Mouse (Mus musculus) limb, embryonic 15.5 days (tissue): Measurements from ENCODE around the gene Ncaph2. TPM values are rescaled to one million over a fixed set of nuclear protein-coding genes. Genes with fewer than 3 reads are reported as not detected.
A peak's percentile ranks its signal among the peaks of the same experiment; 100 is the strongest.

Experiments used
- ATAC-seq: fragments of 200-750 bp; cut with Nextera tagmentation; 2 replicates; pipeline ENCODE4 v1.8.0; 2017; ENCODE audit warnings: low read depth, moderate TSS enrichment; ENCODE audit not compliant: insufficient number of reproducible peaks, low FRiP score, low TSS enrichment
- H3K27ac ChIP-seq: fragments of 300-500 bp; sonication (generic); 2 replicates; pipeline ENCODE4 v1.5.1; 2015; ENCODE audit warnings: moderate library complexity, mild to moderate bottlenecking, inconsistent platforms
- H3K27me3 ChIP-seq: fragments of 300-500 bp; sonication (generic); 2 replicates; pipeline ENCODE4 v1.6.1; 2015; ENCODE audit warnings: inconsistent platforms
- H3K36me3 ChIP-seq: fragments of 300-500 bp; sonication (generic); 2 replicates; pipeline ENCODE4 v1.6.1; 2015; ENCODE audit warnings: inconsistent platforms
- H3K4me1 ChIP-seq: fragments of 300-500 bp; sonication (generic); 2 replicates; pipeline ENCODE4 v1.6.1; 2015; ENCODE audit warnings: inconsistent platforms
- H3K4me2 ChIP-seq: fragments of 300-500 bp; sonication (generic); 2 replicates; pipeline ENCODE4 v1.6.1; 2015; ENCODE audit warnings: mild to moderate bottlenecking, inconsistent platforms
- H3K4me3 ChIP-seq: fragments of 300-500 bp; sonication (generic); 2 replicates; pipeline ENCODE4 v1.5.1; 2015; ENCODE audit warnings: mild to moderate bottlenecking, inconsistent platforms
- H3K9ac ChIP-seq: fragments of 300-500 bp; sonication (generic); 2 replicates; pipeline ENCODE4 v1.6.1; 2015; ENCODE audit warnings: inconsistent platforms
- H3K9me3 ChIP-seq: fragments of 300-500 bp; sonication (generic); 2 replicates; pipeline ENCODE4 v1.6.1; 2016; ENCODE audit warnings: inconsistent platforms
- WGBS: fragments of 180-500 bp; shearing (Covaris S2); methylation state at CpG from one replicate; pipeline ENCODE4 v1.1.7; 2015; 5-methylcytosine and 5-hydroxymethylcytosine counted together
- polyA plus RNA-seq: library from polyadenylated mRNA; unstranded; fragments of >200 nt; fragmentation: Nextera tagmentation; extraction: Ambion mirVana; gene quantifications from 2 replicates; pipeline ENCODE4 v1.2.1, GENCODE M21; 2015

The Ncaph2 gene
- polyA plus RNA-seq, 1 experiment from 2014 or later, result 151 TPM

DNA sequence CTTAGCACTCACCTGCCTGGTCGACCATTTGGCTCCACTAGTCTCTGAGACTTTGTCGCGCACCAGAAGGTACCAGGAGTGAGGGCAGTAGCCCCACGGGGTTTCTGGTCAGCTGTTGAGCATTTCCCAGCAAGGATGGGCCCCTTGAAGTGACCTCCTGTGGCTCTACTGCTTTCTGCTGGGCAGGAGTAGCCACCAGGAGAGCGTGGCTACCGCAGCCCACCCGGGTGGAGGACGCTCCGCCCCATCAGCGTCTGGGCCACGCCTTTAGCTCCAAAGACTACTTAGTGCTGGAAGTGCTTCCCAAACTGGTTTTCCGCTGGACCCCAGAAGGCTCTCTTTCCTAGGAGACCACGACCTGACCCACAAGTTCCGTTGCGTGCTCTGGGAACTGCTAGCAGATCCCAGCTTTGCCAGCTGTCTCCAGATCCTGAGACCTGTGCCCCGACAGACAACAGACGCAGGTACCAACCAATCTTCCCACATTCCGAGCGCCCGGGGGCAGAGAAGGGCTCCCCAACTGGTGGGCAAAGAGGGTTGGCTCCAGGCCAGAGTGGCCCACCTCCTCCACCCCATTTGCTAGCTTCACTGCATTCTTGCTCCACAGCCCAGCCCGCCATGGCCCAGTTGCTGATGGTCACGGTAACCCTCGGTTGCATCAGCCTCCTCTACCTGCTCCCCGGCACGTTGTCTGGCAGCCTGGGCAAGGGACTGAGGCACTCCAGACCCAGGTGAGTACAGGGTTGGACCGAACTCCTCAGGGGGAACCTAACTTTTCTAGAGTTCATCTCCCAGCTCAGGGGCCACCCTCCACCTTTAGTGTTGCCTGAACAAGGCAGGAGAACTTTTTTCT, 32.6 kb upstream of the Ncaph2 start, which contains the start of gene Adm2:
TSS of gene Adm2 (plus strand) at position 51 of the 853 bp plus-strand sequence.
- Histone ChIP-seq H3K4me1 (peaks cover 6% of the 10 kb centered on the region), H3K9ac (no peak within 1 kb of the TSS), H3K4me3 (peak within 1 kb of the TSS; percentile 19), H3K9me3 (no peaks in the 10 kb centered on the region), H3K27me3 (peaks cover 19% of the 10 kb centered on the region; the same call in 1 of the 2 replicates), H3K4me2 (peak within 1 kb of the TSS; percentile 40), H3K27ac (no peak within 1 kb of the TSS), H3K36me3 (no peaks in the 10 kb centered on the region)
- ATAC-seq, result no peak
- WGBS, result 9% methylated on average over 26 of the region's 26 CpGs

DNA sequence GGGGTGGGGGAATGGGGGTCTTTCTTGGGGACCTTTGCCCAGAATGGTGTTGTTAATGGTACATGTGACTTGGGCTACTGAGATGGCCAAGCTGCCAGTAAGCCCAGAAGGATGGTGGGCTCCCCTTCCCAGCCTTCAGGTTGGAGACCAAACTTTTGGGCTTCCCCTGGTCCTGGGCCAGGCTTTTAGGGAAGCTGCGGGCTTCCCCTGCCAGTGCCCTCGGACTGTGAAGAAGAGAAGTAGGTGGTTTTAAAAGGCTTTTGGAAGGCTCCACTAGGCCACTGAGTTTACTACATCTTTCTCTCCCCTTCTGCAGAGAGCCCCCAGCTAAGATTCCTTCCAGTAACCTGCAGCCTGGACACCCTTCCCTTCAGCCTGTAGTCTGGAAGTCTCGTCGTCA, 31.9 kb upstream of the Ncaph2 start:
- WGBS, result 81% methylated on average over 4 of the region's 4 CpGs
- H3K4me2 ChIP-seq, result no peak overlapping the region
- no peak for ATAC-seq

DNA sequence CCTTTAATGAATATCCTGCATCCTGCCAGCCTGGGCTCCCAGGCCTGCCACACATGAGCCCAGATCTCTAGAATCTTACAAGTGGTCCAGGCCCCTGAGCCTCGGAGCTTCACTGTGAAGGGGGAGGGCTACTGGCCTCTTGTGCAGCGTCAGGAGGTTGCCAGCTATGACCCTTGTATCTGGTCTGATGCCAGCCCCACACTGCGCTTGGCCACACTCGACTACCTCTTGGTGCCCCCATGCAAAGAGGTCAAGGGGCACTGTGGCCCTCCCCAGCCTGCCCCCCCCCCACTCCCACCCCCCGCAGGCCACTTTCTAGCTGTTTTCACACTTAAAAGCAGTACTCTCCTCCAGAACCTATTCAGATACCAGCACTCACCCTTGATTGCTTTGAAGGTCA, 29.1 kb upstream of the Ncaph2 start:
- Histone ChIP-seq H3K9me3 (no peaks in the 10 kb centered on the region), H3K4me1 (peaks cover 6% of the 10 kb centered on the region), H3K4me3 (no peak overlapping the region), H3K9ac (no peak overlapping the region), H3K4me2 (no peak overlapping the region), H3K27ac (no peak overlapping the region), H3K36me3 (no peaks in the 10 kb centered on the region), H3K27me3 (peaks cover 17% of the 10 kb centered on the region; the same call in 1 of the 2 replicates)
- 65% methylated on average over 5 of the region's 5 CpGs for WGBS
- no peak for ATAC-seq

More for the DNA sequence above, 31.9 kb upstream of the Ncaph2 start:
- Histone ChIP-seq H3K27ac (no peak overlapping the region), H3K9me3 (no peaks in the 10 kb centered on the region), H3K4me1 (peaks cover 6% of the 10 kb centered on the region), H3K27me3 (peaks cover 19% of the 10 kb centered on the region; the same call in 1 of the 2 replicates), H3K9ac (no peak overlapping the region), H3K4me3 (no peak overlapping the region), H3K36me3 (no peaks in the 10 kb centered on the region)

GRCm38 (mm10) chr15:89334271-89334670, 21.2 kb upstream of the Ncaph2 start, which contains the start of gene Miox:
Miox (plus strand) TSS chr15:89334398.
- no peak within 1 kb of the TSS for H3K4me2 ChIP-seq
- H3K27ac ChIP-seq, result no peak within 1 kb of the TSS
- H3K36me3 ChIP-seq, result no peaks in the 10 kb centered on the region
- no peaks in the 10 kb centered on the region for H3K9me3 ChIP-seq
- no peak within 1 kb of the TSS for H3K9ac ChIP-seq
- 86% methylated on average over 7 of the region's 7 CpGs for WGBS
- no peaks in the 10 kb centered on the region for H3K4me1 ChIP-seq
- no peak within 1 kb of the TSS for H3K4me3 ChIP-seq
- ATAC-seq, result no peak
- H3K27me3 ChIP-seq, result no peaks in the 10 kb centered on the region

GRCm38 (mm10) chr15:89334774-89335537, 20.6 kb upstream of the Ncaph2 start:
- Histone ChIP-seq H3K27ac (no peak overlapping the region), H3K4me2 (no peak overlapping the region), H3K9me3 (no peaks in the 10 kb centered on the region), H3K4me1 (no peaks in the 10 kb centered on the region), H3K4me3 (no peak overlapping the region), H3K27me3 (no peaks in the 10 kb centered on the region), H3K9ac (no peak overlapping the region), H3K36me3 (no peaks in the 10 kb centered on the region)
- 82% methylated on average over 17 of the region's 17 CpGs for WGBS
- ATAC-seq, result no peak

- H3K4me2 ChIP-seq, result no peak overlapping the region
- WGBS, result 83% methylated on average over 14 of the region's 14 CpGs
- no peak overlapping the region for H3K4me3 ChIP-seq
Observed at GRCm38 (mm10) chr15:89336422-89336821, 19.1 kb upstream of the Ncaph2 start.

GRCm38 (mm10) chr15:89339696-89340095, 15.8 kb upstream of the Ncaph2 start:
- Histone ChIP-seq H3K4me1 (no peaks in the 10 kb centered on the region), H3K27ac (no peak overlapping the region), H3K36me3 (no peaks in the 10 kb centered on the region), H3K9me3 (no peaks in the 10 kb centered on the region), H3K4me3 (no peak overlapping the region), H3K9ac (no peak overlapping the region), H3K27me3 (no peaks in the 10 kb centered on the region), H3K4me2 (no peak overlapping the region)
- WGBS, result 91% methylated on average over 2 of the region's 2 CpGs
- no peak for ATAC-seq

More at GRCm38 (mm10) chr15:89336422-89336821, 19.1 kb upstream of the Ncaph2 start:
- H3K9me3 ChIP-seq, result no peaks in the 10 kb centered on the region
- no peak overlapping the region for H3K9ac ChIP-seq
- H3K27ac ChIP-seq, result no peak overlapping the region
- ATAC-seq, result no peak
- H3K27me3 ChIP-seq, result no peaks in the 10 kb centered on the region
- H3K36me3 ChIP-seq, result no peaks in the 10 kb centered on the region
- H3K4me1 ChIP-seq, result no peaks in the 10 kb centered on the region

GRCm38 (mm10) chr15:89340136-89340535, 15.4 kb upstream of the Ncaph2 start:
- H3K27ac ChIP-seq, result no peak overlapping the region
- no peaks in the 10 kb centered on the region for H3K9me3 ChIP-seq
- H3K4me2 ChIP-seq, result no peak overlapping the region
- H3K4me3 ChIP-seq, result no peak overlapping the region
- no peak overlapping the region for H3K9ac ChIP-seq
- WGBS, result 84% methylated on average over 3 of the region's 3 CpGs
- H3K36me3 ChIP-seq, result no peaks in the 10 kb centered on the region
- no peaks in the 10 kb centered on the region for H3K4me1 ChIP-seq
- H3K27me3 ChIP-seq, result no peaks in the 10 kb centered on the region
- no peak for ATAC-seq

GRCm38 (mm10) chr15:89341678-89342077, 13.8 kb upstream of the Ncaph2 start:
- Histone ChIP-seq H3K4me1 (no peaks in the 10 kb centered on the region), H3K9ac (no peak overlapping the region), H3K4me3 (no peak overlapping the region), H3K27ac (no peak overlapping the region), H3K9me3 (no peaks in the 10 kb centered on the region), H3K27me3 (no peaks in the 10 kb centered on the region), H3K4me2 (no peak overlapping the region), H3K36me3 (no peaks in the 10 kb centered on the region)
- 36% methylated on average over 1 of the region's 1 CpGs for WGBS
- ATAC-seq, result no peak

DNA sequence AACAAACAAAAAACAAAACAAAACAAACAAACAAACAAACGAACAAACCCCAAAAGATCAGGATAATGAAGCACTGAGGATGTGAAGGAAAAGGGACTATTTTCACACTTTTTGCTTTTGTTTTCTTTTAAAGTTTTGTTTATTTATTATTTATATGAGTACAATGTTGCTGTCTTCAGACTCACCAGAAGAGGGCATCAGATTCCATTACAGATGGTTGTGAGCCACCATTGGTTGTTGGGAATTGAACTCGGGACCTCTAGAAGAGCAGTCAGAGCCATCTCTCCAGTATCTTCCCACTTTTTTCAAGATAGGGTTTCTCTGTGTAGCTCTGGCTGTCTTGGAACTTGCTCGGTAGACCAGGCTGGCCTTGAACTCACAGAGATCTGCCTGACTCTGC, 12.2 kb upstream of the Ncaph2 start:
- H3K4me2 ChIP-seq, result no peak overlapping the region
- H3K9me3 ChIP-seq, result no peaks in the 10 kb centered on the region
- WGBS, result 86% methylated on average over 3 of the region's 3 CpGs
- H3K36me3 ChIP-seq, result peaks cover 4% of the 10 kb centered on the region; the same call in 1 of the 2 replicates
- no peaks in the 10 kb centered on the region for H3K27me3 ChIP-seq
- no peak overlapping the region for H3K27ac ChIP-seq
- no peak overlapping the region for H3K4me3 ChIP-seq
- H3K9ac ChIP-seq, result no peak overlapping the region
- no peak for ATAC-seq
- no peaks in the 10 kb centered on the region for H3K4me1 ChIP-seq

DNA sequence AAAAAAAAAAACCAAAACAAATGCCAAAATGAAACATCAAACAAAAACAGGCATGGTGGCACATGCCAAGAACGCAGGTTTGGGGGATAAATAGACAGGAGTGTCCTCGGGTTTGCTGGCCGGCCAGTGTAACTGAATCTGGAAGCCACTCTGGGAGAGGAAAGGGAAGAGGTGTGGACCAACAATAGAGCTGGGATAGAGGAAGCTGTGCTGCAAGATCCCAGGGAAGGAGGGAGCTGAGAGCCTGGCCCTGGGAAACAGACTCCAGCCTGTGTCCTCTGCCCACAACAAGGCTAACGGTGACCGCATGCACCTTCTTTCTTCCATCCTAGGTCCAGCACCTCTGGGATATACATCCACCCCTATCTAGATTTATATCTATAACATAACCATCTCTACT, 5.1 kb upstream of the Ncaph2 start:
- Histone ChIP-seq H3K4me2 (no peak overlapping the region), H3K4me3 (no peak overlapping the region), H3K36me3 (peaks cover 45% of the 10 kb centered on the region), H3K27ac (no peak overlapping the region), H3K4me1 (peaks cover 16% of the 10 kb centered on the region), H3K9me3 (no peaks in the 10 kb centered on the region), H3K9ac (no peak overlapping the region), H3K27me3 (no peaks in the 10 kb centered on the region)
- WGBS, result 77% methylated on average over 5 of the region's 5 CpGs
- no peak for ATAC-seq

DNA sequence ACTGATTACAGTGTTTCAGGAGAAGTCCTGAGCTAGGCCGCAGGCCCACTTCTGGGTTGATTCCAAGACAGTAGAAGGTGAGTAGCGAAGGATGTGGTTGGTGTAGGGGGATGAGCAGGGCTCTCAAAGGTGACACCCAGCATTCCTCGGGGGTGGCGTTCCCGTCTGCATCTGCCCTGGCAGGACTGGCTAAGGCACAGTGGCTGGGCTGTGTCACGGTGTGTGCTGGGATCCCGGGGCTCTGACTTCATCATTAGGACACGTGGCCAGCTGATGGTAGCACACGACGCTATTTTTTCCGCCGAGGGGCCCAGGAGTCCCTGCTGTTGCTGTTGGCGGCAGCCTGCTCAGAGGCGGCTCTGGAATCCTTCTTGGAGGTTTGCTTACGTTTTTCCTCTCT, 4.2 kb upstream of the Ncaph2 start:
- no peak for ATAC-seq
- H3K9me3 ChIP-seq, result no peaks in the 10 kb centered on the region
- H3K27ac ChIP-seq, result no peak overlapping the region
- no peak overlapping the region for H3K4me3 ChIP-seq
- H3K9ac ChIP-seq, result no peak overlapping the region
- 88% methylated on average over 15 of the region's 15 CpGs for WGBS
- H3K4me2 ChIP-seq, result no peak overlapping the region
- peaks cover 45% of the 10 kb centered on the region for H3K36me3 ChIP-seq
- no peaks in the 10 kb centered on the region for H3K27me3 ChIP-seq
- H3K4me1 ChIP-seq, result peaks cover 16% of the 10 kb centered on the region
